Mouse (Mus musculus): ENCODE results near the gene Btk.
A peak's percentile ranks its signal among the peaks of the same experiment; 100 is the strongest.

DNA sequence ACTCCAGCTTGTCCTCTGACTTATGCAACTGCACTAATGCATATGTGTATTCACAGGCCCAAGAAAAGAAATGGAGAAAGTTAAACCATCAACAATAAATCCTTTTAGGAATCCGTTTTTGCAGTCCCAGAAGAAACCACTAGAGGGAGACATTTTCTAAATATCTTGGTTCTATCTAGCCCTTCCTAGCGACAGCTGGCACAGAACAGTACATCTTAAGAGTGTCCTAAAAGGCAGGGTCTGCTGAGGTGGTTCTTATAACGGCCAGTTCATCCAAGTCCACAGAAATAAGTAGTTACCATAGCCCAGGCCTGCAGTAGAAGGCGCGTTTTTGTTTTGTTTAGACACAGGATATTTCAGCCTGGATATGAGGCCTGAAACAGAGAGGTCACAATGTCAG, 32.5 kb downstream of the Btk start:
- TF ChIP-seq CTCF (conservative IDR thresholded peaks at IDR 0.05 in 1 of 2, IDR thresholded peaks at IDR 0.05 in 1 of 2; ENCODE audit: low read depth in 2 of 2, low read length in 2 of 2) (peak; percentile 49 to 60), TCF12 (IDR thresholded peaks at IDR 0.05; ENCODE audit: low read depth, low read length) (no peak), E2F4 (IDR thresholded peaks at IDR 0.05; ENCODE audit: insufficient replicate concordance, low read depth, low read length) (no peak), HCFC1 (IDR thresholded peaks at IDR 0.05; ENCODE audit: low read depth, low read length) (no peak), MAZ (IDR thresholded peaks at IDR 0.05; ENCODE audit: low read depth, low read length) (no peak), POLR2AphosphoS2 (IDR thresholded peaks at IDR 0.05; ENCODE audit: low read depth, low read length) (no peak), EP300 (IDR thresholded peaks at IDR 0.05; ENCODE audit: low read length) (no peak), MAX (IDR thresholded peaks at IDR 0.05; ENCODE audit: low read length) (no peak), JUND (conservative IDR thresholded peaks at IDR 0.05; ENCODE audit: low read depth, low read length) (no peak)
